Mouse (Mus musculus) embryonic facial prominence, embryonic 13.5 days (tissue): ENCODE measurements around the gene Emc4. TPM values are rescaled to one million over a fixed set of nuclear protein-coding genes. Genes with fewer than 3 reads are reported as not detected.

Experiments
- ATAC-seq: fragments of 200-750 bp; cut with Nextera tagmentation; 2 replicates; pipeline ENCODE4 v1.8.0; 2017; ENCODE audit warnings: low read depth; ENCODE audit not compliant: insufficient number of reproducible peaks, insufficient read depth, low FRiP score, low TSS enrichment
- H3K27ac ChIP-seq: fragments of 300-500 bp; sonication (generic); 2 replicates; pipeline ENCODE4 v1.5.1; 2015; ENCODE audit warnings: moderate library complexity, mild to moderate bottlenecking, inconsistent platforms
- H3K27me3 ChIP-seq: fragments of 300-500 bp; sonication (generic); 2 replicates; pipeline ENCODE4 v1.6.1; 2015; ENCODE audit warnings: mild to moderate bottlenecking, inconsistent platforms
- H3K36me3 ChIP-seq: fragments of 300-500 bp; sonication (generic); 2 replicates; pipeline ENCODE4 v1.6.1; 2015; ENCODE audit warnings: mild to moderate bottlenecking, inconsistent platforms
- H3K4me1 ChIP-seq: fragments of 300-500 bp; sonication (generic); 2 replicates; pipeline ENCODE4 v1.6.1; 2015; ENCODE audit warnings: inconsistent platforms
- H3K4me2 ChIP-seq: fragments of 300-500 bp; sonication (generic); 2 replicates; pipeline ENCODE4 v1.6.1; 2015; ENCODE audit warnings: moderate library complexity, mild to moderate bottlenecking, inconsistent platforms
- H3K4me3 ChIP-seq: fragments of 300-500 bp; sonication (generic); 2 replicates; pipeline ENCODE4 v1.5.1; 2015; ENCODE audit warnings: mild to moderate bottlenecking, inconsistent platforms
- H3K9ac ChIP-seq: fragments of 300-500 bp; sonication (generic); 2 replicates; pipeline ENCODE4 v1.6.1; 2015; ENCODE audit warnings: mild to moderate bottlenecking, inconsistent platforms
- H3K9me3 ChIP-seq: fragments of 300-500 bp; sonication (generic); 2 replicates; pipeline ENCODE4 v1.6.1; 2016; ENCODE audit warnings: inconsistent platforms
- WGBS: fragments of 180-500 bp; shearing (Covaris S2); methylation state at CpG from one replicate; pipeline ENCODE4 v1.1.7; 2015; ENCODE audit warnings: mixed read lengths; 5-methylcytosine and 5-hydroxymethylcytosine counted together
- polyA plus RNA-seq: library from polyadenylated mRNA; unstranded; fragments of >200 nt; fragmentation: Nextera tagmentation; extraction: Ambion mirVana; gene quantifications from 2 replicates; pipeline ENCODE4 v1.2.1, GENCODE M21; 2015

Emc4 gene
- polyA plus RNA-seq, 1 experiment from 2014 or later, result 111 TPM

GRCm38 (mm10) chr2:112373141-112373540 is 5.3 kb upstream of the Emc4 start:
- no peak overlapping the region for H3K4me2 ChIP-seq
- ATAC-seq, result no peak
- no peaks in the 10 kb centered on the region for H3K27me3 ChIP-seq
- no peak overlapping the region for H3K27ac ChIP-seq
- H3K4me1 ChIP-seq, result no peaks in the 10 kb centered on the region
- no peak overlapping the region for H3K9ac ChIP-seq
- 58% methylated on average over 4 of the region's 4 CpGs for WGBS
- no peaks in the 10 kb centered on the region for H3K9me3 ChIP-seq
- H3K4me3 ChIP-seq, result no peak overlapping the region
- no peaks in the 10 kb centered on the region for H3K36me3 ChIP-seq

GRCm38 (mm10) chr2:112369941-112370340 is 2.1 kb upstream of the Emc4 start:
- no peak for ATAC-seq

DNA sequence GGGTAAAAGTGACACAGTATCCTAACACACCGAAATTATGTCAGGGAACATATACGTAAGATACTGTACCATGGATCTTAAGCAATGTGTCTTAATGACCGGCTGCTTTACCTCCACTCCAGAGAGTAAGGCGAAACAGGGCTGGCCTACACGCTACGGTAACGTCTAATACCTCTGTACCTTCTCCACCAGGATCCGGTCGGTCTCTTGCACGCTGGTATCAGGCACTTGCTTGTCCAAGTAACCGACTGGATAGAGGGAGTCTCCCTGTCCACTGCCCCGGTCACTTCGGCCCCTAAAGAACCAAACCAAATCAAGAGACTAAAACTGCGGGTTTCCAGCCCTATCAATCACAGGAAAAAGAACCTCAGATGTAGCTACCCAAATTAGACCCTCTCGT is 605 bp downstream of the Emc4 start:
- Histone ChIP-seq H3K4me2 (peak overlapping the region; percentile 89), H3K9me3 (no peaks in the 10 kb centered on the region), H3K27ac (no peak overlapping the region; the same call in 1 of the 2 replicates), H3K27me3 (no peaks in the 10 kb centered on the region), H3K9ac (peak overlapping the region; percentile 87), H3K4me1 (peaks cover 13% of the 10 kb centered on the region), H3K36me3 (peaks cover 27% of the 10 kb centered on the region), H3K4me3 (peak overlapping the region; percentile 95)
- 16% methylated on average over 15 of the region's 15 CpGs for WGBS
- no peak for ATAC-seq

More at GRCm38 (mm10) chr2:112369941-112370340, 2.1 kb upstream of the Emc4 start:
- Histone ChIP-seq H3K9ac (no peak overlapping the region), H3K36me3 (peaks cover 3% of the 10 kb centered on the region; the same call in 1 of the 2 replicates), H3K4me1 (peaks cover 13% of the 10 kb centered on the region), H3K4me2 (no peak overlapping the region), H3K27ac (no peak overlapping the region), H3K27me3 (no peaks in the 10 kb centered on the region), H3K4me3 (no peak overlapping the region), H3K9me3 (no peaks in the 10 kb centered on the region)
- 70% methylated on average over 5 of the region's 5 CpGs for WGBS

GRCm38 (mm10) chr2:112360781-112361169 is 7.1 kb downstream of the Emc4 start:
- no peak for ATAC-seq
- H3K9me3 ChIP-seq, result no peaks in the 10 kb centered on the region
- no peaks in the 10 kb centered on the region for H3K27me3 ChIP-seq
- H3K36me3 ChIP-seq, result peaks cover 82% of the 10 kb centered on the region
- no peak overlapping the region for H3K9ac ChIP-seq
- no peak overlapping the region for H3K27ac ChIP-seq
- WGBS, result 81% methylated on average over 2 of the region's 2 CpGs
- no peaks in the 10 kb centered on the region for H3K4me1 ChIP-seq
- no peak overlapping the region for H3K4me2 ChIP-seq
- no peak overlapping the region for H3K4me3 ChIP-seq

GRCm38 (mm10) chr2:112360012-112360780 is 7.6 kb downstream of the Emc4 start:
- peaks cover 85% of the 10 kb centered on the region for H3K36me3 ChIP-seq
- no peaks in the 10 kb centered on the region for H3K27me3 ChIP-seq
- no peak overlapping the region for H3K4me3 ChIP-seq
- H3K9ac ChIP-seq, result no peak overlapping the region
- H3K4me2 ChIP-seq, result no peak overlapping the region
- no peaks in the 10 kb centered on the region for H3K9me3 ChIP-seq
- H3K27ac ChIP-seq, result no peak overlapping the region
- no peaks in the 10 kb centered on the region for H3K4me1 ChIP-seq
- no peak for ATAC-seq
- WGBS, result 86% methylated on average over 12 of the region's 12 CpGs

- Histone ChIP-seq H3K27me3 (no peaks in the 10 kb centered on the region), H3K36me3 (peaks cover 85% of the 10 kb centered on the region), H3K4me1 (no peaks in the 10 kb centered on the region), H3K9me3 (no peaks in the 10 kb centered on the region), H3K4me2 (no peak overlapping the region), H3K27ac (no peak overlapping the region), H3K4me3 (no peak overlapping the region), H3K9ac (no peak overlapping the region)
- no peak for ATAC-seq
- WGBS, result 71% methylated on average over 2 of the region's 2 CpGs
These were observed 8.2 kb downstream of the Emc4 start for GRCm38 (mm10) chr2:112359611-112360010.

DNA sequence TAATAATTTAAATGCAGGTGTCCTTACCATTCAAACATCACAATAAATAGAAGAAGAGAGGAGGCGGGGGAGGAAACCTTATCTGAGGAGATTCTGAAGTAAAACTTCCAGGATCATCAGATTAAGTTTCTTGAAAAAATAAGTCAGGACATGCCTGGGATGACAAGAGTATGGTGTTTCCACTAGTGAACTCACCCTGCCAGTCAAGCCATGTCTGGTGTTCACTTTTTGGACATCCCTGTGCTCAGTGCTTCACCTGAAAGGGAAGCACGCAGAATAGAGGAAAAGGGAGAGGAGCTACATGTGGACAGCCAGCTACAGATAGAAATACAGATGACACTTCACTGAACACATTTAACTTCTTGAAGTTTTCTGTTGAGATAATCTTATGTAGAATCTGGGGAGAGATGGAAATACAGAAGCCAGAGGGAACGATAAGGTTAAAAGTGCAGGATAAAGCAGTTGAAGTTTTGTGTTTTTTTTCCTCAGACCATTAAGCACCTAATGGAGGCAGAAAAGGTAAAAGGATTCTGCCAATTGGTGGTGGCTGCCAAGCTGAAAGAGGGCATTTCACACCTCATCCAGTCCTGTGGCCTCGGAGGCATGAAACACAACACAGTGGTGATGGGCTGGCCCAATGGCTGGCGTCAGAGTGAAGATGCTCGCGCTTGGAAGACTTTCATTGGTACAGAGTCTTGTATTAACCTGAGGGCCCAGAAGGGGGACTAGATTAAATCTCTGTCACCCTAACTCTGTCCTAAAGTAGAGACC is 14.0 kb downstream of the Emc4 start:
- Histone ChIP-seq H3K36me3 (peaks cover 60% of the 10 kb centered on the region), H3K9ac (no peak overlapping the region), H3K4me3 (no peak overlapping the region), H3K4me2 (no peak overlapping the region), H3K27me3 (no peaks in the 10 kb centered on the region), H3K9me3 (no peaks in the 10 kb centered on the region), H3K27ac (no peak overlapping the region), H3K4me1 (no peaks in the 10 kb centered on the region)
- no peak for ATAC-seq
- 89% methylated on average over 7 of the region's 7 CpGs for WGBS

GRCm38 (mm10) chr2:112348246-112348645 is 19.6 kb downstream of the Emc4 start:
- 85% methylated on average over 3 of the region's 3 CpGs for WGBS
- peaks cover 25% of the 10 kb centered on the region for H3K36me3 ChIP-seq
- H3K27me3 ChIP-seq, result no peaks in the 10 kb centered on the region
- no peaks in the 10 kb centered on the region for H3K9me3 ChIP-seq
- H3K9ac ChIP-seq, result no peak overlapping the region
- no peak overlapping the region for H3K4me2 ChIP-seq
- H3K4me1 ChIP-seq, result no peaks in the 10 kb centered on the region
- H3K4me3 ChIP-seq, result no peak overlapping the region
- H3K27ac ChIP-seq, result no peak overlapping the region
- no peak for ATAC-seq

GRCm38 (mm10) chr2:112341117-112341516 is 26.7 kb downstream of the Emc4 start:
- WGBS, result 71% methylated on average over 3 of the region's 3 CpGs
- peaks cover 34% of the 10 kb centered on the region for H3K36me3 ChIP-seq
- H3K27me3 ChIP-seq, result no peaks in the 10 kb centered on the region
- no peak overlapping the region for H3K4me2 ChIP-seq
- H3K9me3 ChIP-seq, result no peaks in the 10 kb centered on the region
- H3K4me1 ChIP-seq, result no peaks in the 10 kb centered on the region
- no peak overlapping the region for H3K4me3 ChIP-seq
- H3K27ac ChIP-seq, result no peak overlapping the region
- ATAC-seq, result no peak
- no peak overlapping the region for H3K9ac ChIP-seq

GRCm38 (mm10) chr2:112339736-112340135 is 28.1 kb downstream of the Emc4 start:
- Histone ChIP-seq H3K27me3 (no peaks in the 10 kb centered on the region), H3K9ac (no peak overlapping the region), H3K4me1 (no peaks in the 10 kb centered on the region), H3K4me2 (no peak overlapping the region), H3K4me3 (no peak overlapping the region), H3K9me3 (no peaks in the 10 kb centered on the region), H3K36me3 (peaks cover 38% of the 10 kb centered on the region), H3K27ac (no peak overlapping the region)
- WGBS, result 84% methylated on average over 2 of the region's 2 CpGs
- ATAC-seq, result no peak

GRCm38 (mm10) chr2:112337211-112337610 is 30.6 kb downstream of the Emc4 start:
- H3K4me3 ChIP-seq, result no peak overlapping the region
- no peaks in the 10 kb centered on the region for H3K4me1 ChIP-seq
- H3K9ac ChIP-seq, result no peak overlapping the region
- H3K27ac ChIP-seq, result no peak overlapping the region
- H3K4me2 ChIP-seq, result no peak overlapping the region
- no peaks in the 10 kb centered on the region for H3K9me3 ChIP-seq
- 97% methylated on average over 6 of the region's 6 CpGs for WGBS
- peaks cover 36% of the 10 kb centered on the region for H3K36me3 ChIP-seq
- no peak for ATAC-seq
- H3K27me3 ChIP-seq, result no peaks in the 10 kb centered on the region
